Mouse (Mus musculus) left cerebral cortex, adult 6 months (tissue): ENCODE results near the gene Cldn12. TPM values are rescaled to one million over a fixed set of nuclear protein-coding genes. Genes with fewer than 3 reads are reported as not detected.

Experiments
- long read RNA-seq, 2 experiments: library from polyadenylated mRNA; unstranded; transcript quantifications; one replicate each; pipeline ENCODE4 v2.0.0; 2019 to 2020
- polyA plus RNA-seq: library from polyadenylated mRNA; unstranded; fragments of <200 nt; fragmentation: Nextera tagmentation; gene quantifications from 2 replicates; pipeline ENCODE4 v1.2.3, GENCODE M21; 2021

Cldn12 gene
- polyA plus RNA-seq: 15.5 and 18.9 TPM in 2 replicates
- long read RNA-seq, experiment 1, transcript Cldn12-203 (4 exons, 3,519 nt): minor isoform, 5 of 227 reads
- long read RNA-seq, experiment 1, transcript Cldn12-201 (4 exons, 3,597 nt): major isoform, 120 of 227 reads
- long read RNA-seq, experiment 1, transcript Cldn12-202 (4 exons, 3,477 nt): minor isoform, 43 of 227 reads
- long read RNA-seq, experiment 1, partial matches to known transcripts: 13 of 227 reads
- long read RNA-seq, experiment 1, other reads (novel, unspliced or antisense): 46 of 227 reads
- long read RNA-seq, experiment 2, transcript Cldn12-201 (4 exons, 3,597 nt): major isoform, 5 of 22 reads
- long read RNA-seq, experiment 2, partial matches to known transcripts: 0 of 22 reads
- long read RNA-seq, experiment 2, other reads (novel, unspliced or antisense): 15 of 22 reads

GRCm38 (mm10) chr5:5514196-5515076 lies at the start of gene Cldn12:
TSS of gene Cldn12 (minus strand) at chr5:5514958.

GRCm38 (mm10) chr5:5559079-5559740 lies 44.5 kb upstream of the Cldn12 start, which contains the start of gene Gtpbp10:
TSS of gene Gtpbp10 (minus strand) at chr5:5559538.

GRCm38 (mm10) chr5:5479043-5479442 lies 35.7 kb downstream of the Cldn12 start, which contains the start of gene 1700015F17Rik:
TSS of gene 1700015F17Rik (minus strand) at chr5:5479143.

Other genes starting within 250 kb of the Cldn12 start
- 56.0 and 68.0 TPM in 2 replicates for gene Cdk14, start 94.6 kb downstream of the Cldn12 start, polyA plus RNA-seq
- 0.75 and 1.2 TPM in 2 replicates for gene 1700015F17Rik, start 35.8 kb downstream of the Cldn12 start, polyA plus RNA-seq
- 4.0 and 5.2 TPM in 2 replicates for gene Gtpbp10, start 44.6 kb upstream of the Cldn12 start, polyA plus RNA-seq
- 0.16 and 0.51 TPM in 2 replicates for gene Gm8773, start 58.8 kb upstream of the Cldn12 start, polyA plus RNA-seq
- gene Cfap69, start 149.3 kb upstream of the Cldn12 start, polyA plus RNA-seq: 4.5 and 5.9 TPM in 2 replicates
- 3.5 and 5.4 TPM in 2 replicates for gene Steap2, start 179.6 kb upstream of the Cldn12 start, polyA plus RNA-seq
- 0.54 and 0.68 TPM in 2 replicates for gene Steap1, start 234.4 kb upstream of the Cldn12 start, polyA plus RNA-seq